Comparison of ENCODE assay signal across 8 mouse cellular contexts in genomic region chr17:29396821-29397242, GRCm38 (mm10). TPM values are rescaled to one million over a fixed set of nuclear protein-coding genes. Genes with fewer than 3 reads are reported as not detected.
DNase-seq lines count a peak whose midpoint lies in the region; ATAC-seq and TF ChIP-seq lines count a peak whose summit lies in the region.

No protein-coding gene starts in this region.

- H3K9me3 ChIP-seq in ES-Bruce4 (replicated peaks; ENCODE audit: control insufficient read depth, insufficient read depth, low read length, poor library complexity, severe bottlenecking), result no peaks in the 10 kb centered on the region
- H3K9me3 ChIP-seq in forebrain, embryonic 14.5 days (replicated peaks; ENCODE audit: control insufficient read depth, low read length), result no peaks in the 10 kb centered on the region
- no peaks in the 10 kb centered on the region for H3K9me3 ChIP-seq in neural tube, embryonic 14.5 days (ENCODE audit: control insufficient read depth, low read length)

- peak; percentile 99 for TF ChIP-seq CTCF in ES-Bruce4 (IDR thresholded peaks at IDR 0.05; ENCODE audit: low read depth, low read length)

- intact Hi-C loops in heart, postnatal 14 days (cut with DNase I), result loop anchor here (1.0 kb wide), 2 partner anchors 95 to 117 kb away; no protein-coding TSS in a partner anchor

- no peaks in the 10 kb centered on the region for H3K36me3 ChIP-seq in ES-Bruce4 (ENCODE audit: control insufficient read depth, insufficient read depth, low read length, poor library complexity, severe bottlenecking)
- no peaks in the 10 kb centered on the region for H3K36me3 ChIP-seq in forebrain, embryonic 14.5 days (ENCODE audit: control insufficient read depth, insufficient read depth, low read length)
- no peaks in the 10 kb centered on the region for H3K36me3 ChIP-seq in neural tube, embryonic 14.5 days (ENCODE audit: control insufficient read depth, insufficient read depth, low read length)

- TF ChIP-seq POLR2A in ES-Bruce4 (IDR thresholded peaks at IDR 0.05; ENCODE audit: insufficient read depth, low read length), result no peak

- H3K4me3 ChIP-seq in ES-Bruce4 (ENCODE audit: low read depth, low read length), result no peak overlapping the region
- H3K4me3 ChIP-seq in forebrain, embryonic 14.5 days (ENCODE audit: low read depth, low read length), result no peak overlapping the region
- no peak overlapping the region for H3K4me3 ChIP-seq in neural tube, embryonic 14.5 days (ENCODE audit: low read depth, low read length)

- H3K27ac ChIP-seq in ES-Bruce4 (ENCODE audit: insufficient read depth, low read length), result no peak overlapping the region
- no peak overlapping the region for H3K27ac ChIP-seq in forebrain, embryonic 14.5 days (ENCODE audit: low read depth, low read length)
- H3K27ac ChIP-seq in neural tube, embryonic 14.5 days (ENCODE audit: low read depth, low read length), result no peak overlapping the region

- 16% methylated on average over 6 of the region's 6 CpGs for WGBS in forebrain, embryonic 14.5 days
- 20% methylated on average over 6 of the region's 6 CpGs for WGBS in neural tube, embryonic 14.5 days

- no peak overlapping the region for H3K4me2 ChIP-seq in forebrain, embryonic 14.5 days (ENCODE audit: low read length)
- H3K4me2 ChIP-seq in neural tube, embryonic 14.5 days (ENCODE audit: low read depth, low read length), result no peak overlapping the region

- no peaks in the 10 kb centered on the region for H3K27me3 ChIP-seq in ES-Bruce4 (ENCODE audit: control insufficient read depth, insufficient read depth, low read length, poor library complexity, severe bottlenecking)
- no peaks in the 10 kb centered on the region; the same call in 1 of the 2 replicates for H3K27me3 ChIP-seq in forebrain, embryonic 14.5 days (replicated peaks; ENCODE audit: control insufficient read depth, insufficient read depth, low read length)
- H3K27me3 ChIP-seq in neural tube, embryonic 14.5 days (ENCODE audit: control insufficient read depth, insufficient read depth, low read length), result no peaks in the 10 kb centered on the region

- DNase-seq in cerebellum, adult 11 months, result peak; percentile 80
- peak; percentile 94 for DNase-seq in forebrain, embryonic 14.5 days (ENCODE audit: low spot score)
- DNase-seq in heart, postnatal 14 days, result peak; percentile 84 to 91
- peak; percentile 68 for DNase-seq in layer of hippocampus, adult 11-12 months (ENCODE audit: low spot score)
- DNase-seq in lung, adult 18-20 months, result peak; percentile 86 to 88
- DNase-seq in testis, postnatal 10 days (ENCODE audit: low spot score), result peak; percentile 87

- peaks cover 13% of the 10 kb centered on the region for H3K4me1 ChIP-seq in ES-Bruce4 (ENCODE audit: control insufficient read depth, insufficient read depth, low read length)
- H3K4me1 ChIP-seq in forebrain, embryonic 14.5 days (ENCODE audit: control insufficient read depth, insufficient read depth, low read length), result peaks cover 10% of the 10 kb centered on the region
- peaks cover 9% of the 10 kb centered on the region for H3K4me1 ChIP-seq in neural tube, embryonic 14.5 days (ENCODE audit: control insufficient read depth, insufficient read depth, low read length)

- peak; percentile 63 for ATAC-seq in forebrain, embryonic 14.5 days
- ATAC-seq in neural tube, embryonic 14.5 days (ENCODE audit: low read depth), result peak; percentile 72

- 0 out of 2 replicates have a peak, but pooled peaks have one; percentile 47 for TF ChIP-seq EP300 in ES-Bruce4 (IDR thresholded peaks at IDR 0.05; ENCODE audit: insufficient read depth, low read depth, low read length)

- no peak overlapping the region for H3K9ac ChIP-seq in ES-Bruce4 (ENCODE audit: low read depth, poor library complexity, severe bottlenecking)
- no peak overlapping the region for H3K9ac ChIP-seq in forebrain, embryonic 14.5 days (ENCODE audit: low read length)
- no peak overlapping the region for H3K9ac ChIP-seq in neural tube, embryonic 14.5 days (replicated peaks; ENCODE audit: low read depth, low read length)

RNA-seq across cellular contexts. Expression of gene Fgd2, which starts 36.1 kb away (rescaled TPM):
- polyA plus RNA-seq in ES-Bruce4 (2011; ENCODE audit: insufficient read depth, insufficient read length, low read depth, missing spikeins), result 4.6 and 5.1 TPM in 2 replicates
- polyA plus RNA-seq in forebrain, embryonic 14.5 days (2014; fragmentation: Nextera tagmentation; extraction: Ambion mirVana), result 3.4 and 6.1 TPM in 2 replicates
- 1 to 10 TPM; 2.3 to 2.9 TPM for total RNA-seq in heart, postnatal 14 days (2021)
- polyA plus RNA-seq in neural tube, embryonic 14.5 days (2014; fragmentation: Nextera tagmentation; extraction: Ambion mirVana), result 3.7 and 3.8 TPM in 2 replicates

RNA-seq across cellular contexts. Expression of gene Mtch1, which starts 49.1 kb away (rescaled TPM):
- polyA plus RNA-seq in ES-Bruce4 (2011; ENCODE audit: insufficient read depth, insufficient read length, low read depth, missing spikeins), result 129 and 134 TPM in 2 replicates
- polyA plus RNA-seq in forebrain, embryonic 14.5 days (2014; fragmentation: Nextera tagmentation; extraction: Ambion mirVana), result 418 and 521 TPM in 2 replicates
- 100 to 1,000 TPM; 272 to 279 TPM for total RNA-seq in heart, postnatal 14 days (2021)
- 517 and 551 TPM in 2 replicates for polyA plus RNA-seq in neural tube, embryonic 14.5 days (2014; fragmentation: Nextera tagmentation; extraction: Ambion mirVana)
